Mouse (Mus musculus) layer of hippocampus, adult 6 months (tissue): ENCODE measurements around the gene Pde7b. TPM values are rescaled to one million over a fixed set of nuclear protein-coding genes. Genes with fewer than 3 reads are reported as not detected.

Experiments
- long read RNA-seq, 2 experiments: library from polyadenylated mRNA; unstranded; transcript quantifications; one replicate each; pipeline ENCODE4 v2.0.0; 2019 to 2020
- polyA plus RNA-seq: library from polyadenylated mRNA; unstranded; fragments of <200 nt; fragmentation: Nextera tagmentation; gene quantifications from 2 replicates; pipeline ENCODE4 v1.2.3, GENCODE M21; 2021

Gene Pde7b
- 8.5 and 13.1 TPM in 2 replicates for polyA plus RNA-seq
- long read RNA-seq, experiment 1, partial matches to known transcripts = 0 of 2 reads
- long read RNA-seq, experiment 1, other reads (novel, unspliced or antisense) = 2 of 2 reads
- long read RNA-seq, experiment 2, full-length matches to known transcripts = 3 of 9 reads
- long read RNA-seq, experiment 2, partial matches to known transcripts = 0 of 9 reads
- long read RNA-seq, experiment 2, other reads (novel, unspliced or antisense) = 6 of 9 reads

GRCm38 (mm10) chr10:20724906-20725305 lies at the start of gene Pde7b:
Gene Pde7b, minus strand, starts transcription at chr10:20725078.

Other genes starting within 250 kb of the Pde7b start
- 58.8 and 61.0 TPM in 2 replicates for gene Ahi1, start 227.5 kb upstream of the Pde7b start, polyA plus RNA-seq